Mouse (Mus musculus): ENCODE results near the gene Braf.

GRCm38 (mm10) chr6:39681795-39682194, 43.5 kb downstream of the Braf start:
- no peak for TF ChIP-seq POLR2A (IDR thresholded peaks at IDR 0.05; ENCODE audit: low read depth, low read length)
- TF ChIP-seq CTCF (IDR thresholded peaks at IDR 0.05; ENCODE audit: extremely low read depth, insufficient read length, insufficient replicate concordance, low read depth, low read length): no peak
